Mouse (Mus musculus) megakaryocyte-erythroid progenitor cell, adult 5-6 weeks (primary cell): ENCODE data around the gene Mettl23. TPM values are rescaled to one million over a fixed set of nuclear protein-coding genes. Genes with fewer than 3 reads are reported as not detected.
A peak's percentile ranks its signal among the peaks of the same experiment; 100 is the strongest.
"Not testable (repeated sequence)": the region's sequence is repeated elsewhere in the genome, so short reads cannot be mapped to it uniquely, and the experiment has no call there.

Source experiments
- ATAC-seq: replicated peaks from 2 replicates; pipeline ENCODE4 v1.8.0; 2016; ENCODE audit warnings: mild to moderate bottlenecking, inconsistent platforms; ENCODE audit not compliant: severe bottlenecking, poor library complexity, low FRiP score, low TSS enrichment
- total RNA-seq, 2 experiments: library from RNA; stranded (forward) in 1 of 2; stranded (reverse) in 1 of 2; fragments of 200-1000, 215-1000 nt in 1 of 2; fragments of >200 nt in 1 of 2; fragmentation: Nextera tagmentation in 1 of 2; gene quantifications; 2 replicates each; pipeline ENCODE4 v1.2.3; 2014 to 2017

Mettl23 gene
- total RNA-seq, 2 experiments from 2014 or later, result 48.2 to 58.8 TPM

GRCm38 (mm10) chr11:116869223-116869622 lies 26.1 kb downstream of the Mettl23 start:
- ATAC-seq, result no peak

GRCm38 (mm10) chr11:116869641-116870040 lies 26.6 kb downstream of the Mettl23 start:
- no peak for ATAC-seq

- ATAC-seq, result no peak
Observed at GRCm38 (mm10) chr11:116871538-116871937, 28.5 kb downstream of the Mettl23 start.

DNA sequence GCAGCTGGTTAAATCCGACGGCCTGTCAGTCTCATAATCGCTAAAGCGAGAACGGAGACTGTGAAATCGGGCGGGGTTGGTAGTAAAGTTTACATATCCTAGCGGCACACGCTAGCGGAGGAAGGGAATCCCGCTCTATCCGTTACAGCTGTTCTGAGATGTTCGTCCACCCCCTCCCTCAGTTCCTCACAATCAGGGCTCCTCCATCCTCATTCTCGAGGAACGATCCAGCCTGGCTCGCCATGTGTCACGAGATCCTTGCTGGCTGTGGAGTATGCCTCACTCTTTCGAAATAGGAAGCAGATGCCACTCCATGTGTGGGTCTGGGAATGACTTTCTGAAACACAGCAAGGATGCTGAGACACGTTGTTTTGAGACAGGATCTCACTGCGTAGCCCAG lies 30.9 kb downstream of the Mettl23 start:
- no peak for ATAC-seq

- ATAC-seq, result no peak
Observed at GRCm38 (mm10) chr11:116878454-116878853, 35.4 kb downstream of the Mettl23 start.

GRCm38 (mm10) chr11:116880839-116881238 lies 37.8 kb downstream of the Mettl23 start:
- no peak for ATAC-seq

GRCm38 (mm10) chr11:116881440-116881839 lies 38.4 kb downstream of the Mettl23 start:
- ATAC-seq, result no peak

DNA sequence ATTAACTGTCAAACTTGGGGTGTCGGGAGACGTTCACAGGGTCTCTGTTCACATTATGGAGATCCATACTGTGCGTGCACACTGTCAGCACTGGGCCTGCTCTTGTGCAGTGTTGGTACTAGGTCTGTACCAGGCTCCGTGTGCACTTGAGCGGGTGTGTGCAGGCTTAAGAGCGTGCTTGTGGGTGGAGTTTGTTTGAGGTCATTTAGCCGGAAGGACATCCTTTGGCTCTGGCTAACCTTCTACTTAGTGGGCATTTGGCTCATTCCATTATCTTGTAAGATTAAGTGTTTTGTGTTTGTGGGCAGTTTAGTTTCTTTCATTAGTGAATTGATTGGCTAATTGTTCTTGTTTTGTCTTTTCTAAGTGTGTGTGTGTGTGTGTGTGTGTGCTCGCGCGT lies 39.4 kb downstream of the Mettl23 start:
- ATAC-seq, result no peak

DNA sequence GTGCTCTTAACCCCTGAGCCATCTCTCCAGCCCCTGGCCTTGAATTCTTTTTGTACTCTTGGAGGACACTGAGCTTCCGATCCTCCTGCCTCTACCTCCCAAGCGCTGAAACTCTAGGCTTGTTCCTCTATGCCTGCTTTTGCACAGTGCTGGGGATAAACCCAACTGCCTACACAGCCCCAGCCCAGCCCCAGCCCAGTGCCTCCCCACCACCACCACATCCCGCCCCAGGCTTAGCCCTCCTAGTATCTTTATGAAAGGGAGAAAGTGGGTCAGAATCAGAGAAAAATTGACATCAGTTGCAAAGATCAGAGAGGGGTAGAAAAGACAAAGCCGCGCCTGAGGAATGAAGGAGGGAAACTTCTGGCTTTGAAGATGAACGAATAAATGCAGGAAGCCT lies 41.0 kb downstream of the Mettl23 start:
- no peak for ATAC-seq

DNA sequence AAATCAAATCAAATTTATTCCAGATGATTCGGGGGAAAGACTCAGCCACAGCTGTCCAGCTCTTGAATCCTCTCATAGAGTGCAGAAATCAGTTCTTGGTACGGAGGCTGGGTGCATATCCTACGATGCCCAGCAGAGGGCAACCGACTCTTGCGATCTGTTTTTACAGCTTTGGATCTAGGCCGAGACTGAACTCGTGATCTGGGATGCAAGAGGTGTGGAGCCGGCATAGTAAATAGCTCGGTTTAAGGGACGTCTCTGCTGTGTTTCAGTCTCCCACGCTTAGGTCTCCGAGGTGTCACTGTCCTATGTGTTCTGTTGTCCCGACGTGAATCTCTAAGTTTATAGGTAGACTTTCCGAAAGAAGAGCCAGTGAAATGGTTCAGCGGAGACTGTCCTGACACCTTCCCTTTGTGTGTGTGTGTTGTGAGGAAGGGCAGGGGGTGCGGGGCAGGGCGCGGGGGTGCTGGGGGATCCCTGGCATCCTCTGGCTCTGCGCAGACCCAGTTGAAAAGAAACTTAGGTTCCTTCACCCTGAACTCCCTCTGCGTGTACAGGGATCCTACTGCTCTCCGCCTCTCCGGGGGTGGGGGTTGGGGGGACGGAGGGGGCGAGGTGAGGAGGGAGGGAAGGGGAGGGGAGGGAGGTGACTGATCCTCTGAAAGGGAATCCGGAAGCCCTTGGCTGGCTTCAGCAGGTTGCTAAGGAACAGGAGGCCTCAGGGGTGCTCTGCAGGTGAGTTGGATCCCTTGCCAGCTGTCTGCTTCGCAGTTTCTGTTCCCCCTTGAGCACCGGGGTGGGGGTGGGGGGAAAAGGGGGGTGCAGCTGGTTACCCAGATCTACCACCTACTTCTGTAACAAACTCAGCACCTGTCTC lies 42.4 kb downstream of the Mettl23 start:
- ATAC-seq, result peak; percentile 87

DNA sequence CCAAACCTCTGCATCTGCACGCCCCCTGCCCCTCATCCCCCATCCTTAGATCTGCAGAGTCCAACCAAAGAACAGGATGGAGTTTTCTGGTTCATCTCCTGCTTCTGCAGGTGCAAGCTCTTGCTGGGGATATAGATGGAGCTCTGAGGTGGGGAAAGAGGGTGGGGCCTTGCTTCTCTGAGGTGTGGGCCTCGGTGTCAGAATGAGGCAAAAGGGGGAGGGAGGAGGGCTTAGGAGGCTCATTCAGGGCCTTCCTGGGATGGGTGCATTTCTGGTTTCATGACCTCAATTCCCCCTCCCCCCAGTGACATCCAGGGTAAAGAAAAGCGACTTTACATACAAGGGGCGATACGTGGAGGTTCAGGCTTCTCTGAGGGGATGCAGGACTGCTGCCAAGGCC lies 44.1 kb downstream of the Mettl23 start:
- ATAC-seq, result no peak

DNA sequence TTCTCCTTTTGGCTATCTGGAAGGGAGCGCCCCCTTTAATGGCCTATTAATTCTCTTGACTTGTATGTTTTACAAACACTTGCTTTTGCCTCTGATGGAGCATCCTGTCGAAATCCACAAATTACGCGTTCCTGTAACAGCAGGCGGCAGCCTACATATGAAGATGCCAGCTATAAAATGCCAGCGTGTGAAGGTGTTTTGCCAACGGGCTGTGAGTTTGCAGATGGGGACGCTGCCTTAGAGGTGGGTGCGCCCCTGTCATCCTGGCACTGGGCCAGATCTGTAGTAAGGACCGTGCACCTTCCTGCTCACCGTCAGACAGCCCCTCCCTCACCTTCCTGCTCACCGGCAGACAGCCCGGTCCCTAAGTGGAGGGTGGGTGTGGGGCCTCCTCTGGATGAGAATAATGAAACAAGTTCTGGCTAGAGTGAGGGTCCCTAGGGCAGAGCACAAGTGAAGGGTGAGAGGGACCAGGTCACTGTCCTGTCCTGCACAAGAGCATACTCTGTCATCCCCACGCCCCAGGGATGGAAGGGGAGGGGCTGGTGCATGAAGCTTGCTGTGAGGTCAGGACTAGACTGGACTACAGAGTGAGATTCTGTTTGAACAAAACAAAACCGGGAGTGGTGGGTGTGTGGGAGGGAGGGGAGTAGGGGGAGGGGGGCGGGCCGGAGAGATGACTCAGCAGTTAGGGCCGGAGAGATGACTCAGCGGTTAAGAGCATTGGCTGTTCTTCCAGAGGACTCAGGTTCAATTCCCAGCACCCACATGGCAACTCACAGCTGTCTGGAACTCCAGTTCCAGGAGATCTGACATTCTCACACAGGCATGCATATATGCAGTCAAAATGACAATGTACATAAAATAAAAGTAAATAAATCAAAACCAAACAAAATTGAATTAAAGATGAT lies 50.7 kb downstream of the Mettl23 start:
- ATAC-seq, result no peak

GRCm38 (mm10) chr11:116895402-116895801 lies 52.3 kb downstream of the Mettl23 start:
- no peak for ATAC-seq

GRCm38 (mm10) chr11:116899247-116899646 lies 56.2 kb downstream of the Mettl23 start:
- no peak for ATAC-seq

GRCm38 (mm10) chr11:116902588-116902987 lies 59.5 kb downstream of the Mettl23 start:
- ATAC-seq, result not testable (repeated sequence)

Other genes starting within 250 kb of the Mettl23 start
- 4.1 and 6.1 TPM in 2 replicates for gene Rhbdf2, start 216.3 kb upstream of the Mettl23 start, total RNA-seq (2014; fragmentation: Nextera tagmentation)
- 1.3 and 3.3 TPM in 2 replicates for gene Rhbdf2, start 216.3 kb upstream of the Mettl23 start, total RNA-seq (2017)
- gene Prcd, start 189.7 kb upstream of the Mettl23 start, total RNA-seq (2014; fragmentation: Nextera tagmentation), result 2.1 TPM in 1 of 2 replicates, not detected in the other
- gene Prcd, start 189.7 kb upstream of the Mettl23 start, total RNA-seq (2017), result not detected in 2 replicates
- not detected in 2 replicates for gene Cygb, start 189.0 kb upstream of the Mettl23 start, total RNA-seq (2014; fragmentation: Nextera tagmentation)
- not detected in 2 replicates for gene Cygb, start 189.0 kb upstream of the Mettl23 start, total RNA-seq (2017)
- gene St6galnac1, start 67.8 kb upstream of the Mettl23 start, total RNA-seq (2014; fragmentation: Nextera tagmentation), result not detected in 2 replicates
- not detected in 2 replicates for gene St6galnac1, start 67.8 kb upstream of the Mettl23 start, total RNA-seq (2017)
- gene Mxra7, start 15.2 kb upstream of the Mettl23 start, total RNA-seq (2014; fragmentation: Nextera tagmentation), result not detected in 2 replicates
- 0.61 TPM in 1 of 2 replicates, not detected in the other for gene Mxra7, start 15.2 kb upstream of the Mettl23 start, total RNA-seq (2017)
- gene Jmjd6, start 171 bp downstream of the Mettl23 start, total RNA-seq (2014; fragmentation: Nextera tagmentation), result 50.7 and 56.7 TPM in 2 replicates
- 43.5 and 49.5 TPM in 2 replicates for gene Jmjd6, start 171 bp downstream of the Mettl23 start, total RNA-seq (2017)
- 17.2 and 21.1 TPM in 2 replicates for gene Mfsd11, start 9.2 kb downstream of the Mettl23 start, total RNA-seq (2014; fragmentation: Nextera tagmentation)
- 7.2 and 20.1 TPM in 2 replicates for gene Mfsd11, start 9.2 kb downstream of the Mettl23 start, total RNA-seq (2017)
- 740 and 930 TPM in 2 replicates for gene Srsf2, start 9.8 kb downstream of the Mettl23 start, total RNA-seq (2014; fragmentation: Nextera tagmentation)
- gene Srsf2, start 9.8 kb downstream of the Mettl23 start, total RNA-seq (2017), result 646 and 663 TPM in 2 replicates
- gene Mgat5b, start 75.6 kb downstream of the Mettl23 start, total RNA-seq (2014; fragmentation: Nextera tagmentation), result not detected in 2 replicates
- gene Mgat5b, start 75.6 kb downstream of the Mettl23 start, total RNA-seq (2017), result not detected in 2 replicates